In genomic region chr2:157472469-157472868, GRCm38 (mm10) we compare ENCODE assay signal across 13 mouse cellular contexts. TPM values are rescaled to one million over a fixed set of nuclear protein-coding genes. Genes with fewer than 3 reads are reported as not detected.
A peak's percentile ranks its signal among the peaks of the same experiment; 100 is the strongest.
DNase-seq lines count a peak whose midpoint lies in the region; ATAC-seq lines count a peak whose summit lies in the region.
"Had no signal": no experiment of that assay in that cellular context is flagged by ENCODE, and none has a peak within 500 bp of the region (broad histone marks: within the 10 kb centered on the region; RNA-seq: fewer than 3 reads in every experiment).

No protein-coding gene starts in this region.

- no peak overlapping the region for H3K4me2 ChIP-seq in embryonic facial prominence, embryonic 13.5 days
- H3K4me2 ChIP-seq in hindbrain, embryonic 13.5 days: no peak overlapping the region
- H3K4me2 ChIP-seq in midbrain, embryonic 16.5 days (ENCODE audit: low read length): no peak overlapping the region
- H3K4me2 ChIP-seq: heart, embryonic 12.5 days; kidney, embryonic 15.5 days had no signal

- H3K27me3 ChIP-seq in embryonic facial prominence, embryonic 13.5 days: no peaks in the 10 kb centered on the region
- no peaks in the 10 kb centered on the region for H3K27me3 ChIP-seq in hindbrain, embryonic 13.5 days
- H3K27me3 ChIP-seq in midbrain, embryonic 16.5 days (ENCODE audit: control insufficient read depth, insufficient read depth, low read depth, low read length): no peaks in the 10 kb centered on the region
- H3K27me3 ChIP-seq: heart, embryonic 12.5 days; kidney, embryonic 15.5 days had no signal

- H3K36me3 ChIP-seq in embryonic facial prominence, embryonic 13.5 days: peaks cover 37% of the 10 kb centered on the region
- H3K36me3 ChIP-seq in hindbrain, embryonic 13.5 days: peaks cover 43% of the 10 kb centered on the region
- H3K36me3 ChIP-seq in midbrain, embryonic 16.5 days (ENCODE audit: control insufficient read depth, insufficient read depth, low read length): peaks cover 16% of the 10 kb centered on the region
- H3K36me3 ChIP-seq: G1E had no signal

- ATAC-seq in embryonic facial prominence, embryonic 13.5 days (ENCODE audit: insufficient number of reproducible peaks, insufficient read depth, low FRiP score, low TSS enrichment, low read depth): no peak
- no peak for ATAC-seq in hindbrain, embryonic 13.5 days (ENCODE audit: low FRiP score)
- ATAC-seq in midbrain, embryonic 16.5 days: no peak
- no peak for ATAC-seq in monocyte, adult 5-6 weeks (replicated peaks; ENCODE audit: insufficient number of reproducible peaks, low FRiP score, low TSS enrichment, poor library complexity, severe bottlenecking)

- H3K4me3 ChIP-seq in embryonic facial prominence, embryonic 13.5 days: no peak overlapping the region
- no peak overlapping the region for H3K4me3 ChIP-seq in hindbrain, embryonic 13.5 days
- H3K4me3 ChIP-seq in midbrain, embryonic 16.5 days (ENCODE audit: low read depth, low read length): no peak overlapping the region
- H3K4me3 ChIP-seq: heart, embryonic 12.5 days; kidney, embryonic 15.5 days had no signal

- peak; percentile 29 for DNase-seq in gastrocnemius, adult 18-20 months (ENCODE audit: low spot score)
- DNase-seq in gastrocnemius, postnatal 4 days (ENCODE audit: low spot score in 2 of 2): no peak
- DNase-seq in yolk sac, embryonic 10.5 days (ENCODE audit: low spot score): no peak
- DNase-seq in left cerebral cortex, postnatal 4 days: no peak
- DNase-seq: lung, adult 2 months; thymus, postnatal 36 days had no signal

- H3K27ac ChIP-seq in embryonic facial prominence, embryonic 13.5 days: peak overlapping the region; percentile 91
- peak overlapping the region; percentile 94 for H3K27ac ChIP-seq in hindbrain, embryonic 13.5 days
- H3K27ac ChIP-seq in midbrain, embryonic 16.5 days (ENCODE audit: low read length): peak overlapping the region; percentile 56

- H3K9me3 ChIP-seq in embryonic facial prominence, embryonic 13.5 days: no peaks in the 10 kb centered on the region
- H3K9me3 ChIP-seq in hindbrain, embryonic 13.5 days: no peaks in the 10 kb centered on the region
- no peaks in the 10 kb centered on the region for H3K9me3 ChIP-seq in midbrain, embryonic 16.5 days (replicated peaks; ENCODE audit: control insufficient read depth, low read length, poor library complexity, severe bottlenecking)
- H3K9me3 ChIP-seq: G1E; heart, embryonic 12.5 days; kidney, embryonic 15.5 days had no signal

- intact Hi-C loops in left cerebral cortex, postnatal 4 days (cut with DNase I): no loop called here

- WGBS in embryonic facial prominence, embryonic 13.5 days: 62% methylated on average over 4 of the region's 4 CpGs
- WGBS in hindbrain, embryonic 13.5 days: 51% methylated on average over 4 of the region's 4 CpGs
- WGBS in midbrain, embryonic 16.5 days: 68% methylated on average over 4 of the region's 4 CpGs

- H3K9ac ChIP-seq in embryonic facial prominence, embryonic 13.5 days: no peak overlapping the region
- peak overlapping the region; percentile 67; the same call in 1 of the 2 replicates for H3K9ac ChIP-seq in hindbrain, embryonic 13.5 days
- 0 out of 2 replicates have a peak overlapping the region, but pooled peaks have one; percentile 12 for H3K9ac ChIP-seq in midbrain, embryonic 16.5 days (ENCODE audit: low read depth, low read length)
- H3K9ac ChIP-seq: heart, embryonic 12.5 days; kidney, embryonic 15.5 days had no signal

- peaks cover 74% of the 10 kb centered on the region for H3K4me1 ChIP-seq in embryonic facial prominence, embryonic 13.5 days
- peaks cover 70% of the 10 kb centered on the region for H3K4me1 ChIP-seq in hindbrain, embryonic 13.5 days (replicated peaks)
- H3K4me1 ChIP-seq in midbrain, embryonic 16.5 days (ENCODE audit: control insufficient read depth, insufficient read depth, low read length): peaks cover 37% of the 10 kb centered on the region

RNA-seq across cellular contexts. Expression of gene Src, which starts 54.2 kb away (rescaled TPM):
- 1 to 10 TPM; 2.8 to 3.0 TPM for total RNA-seq in gastrocnemius, adult 18-20 months (2021)
- total RNA-seq in gastrocnemius, postnatal 4 days (2021): 10 to 100 TPM; 13.3 to 13.6 TPM
- polyA plus RNA-seq in embryonic facial prominence, embryonic 13.5 days (2015; fragmentation: Nextera tagmentation; extraction: Ambion mirVana): 21.5 and 22.1 TPM in 2 replicates
- 31.3 and 31.8 TPM in 2 replicates for polyA plus RNA-seq in hindbrain, embryonic 13.5 days (2015; fragmentation: Nextera tagmentation; extraction: Ambion mirVana)
- 32.5 and 33.2 TPM in 2 replicates for polyA plus RNA-seq in midbrain, embryonic 16.5 days (2015; fragmentation: Nextera tagmentation; extraction: Ambion mirVana)
- total RNA-seq in left cerebral cortex, postnatal 4 days (2021): 10 to 100 TPM; 92.0 to 94.5 TPM
- 0.29 to 0.39 TPM (median 0.32 TPM) in 3 replicates for total RNA-seq in monocyte, adult 5-6 weeks (2017)

Comparison
In these comparisons a context has a peak if more than half of its experiments do, and no peak if none do; other contexts are left out.
1. RNA of gene Src, which starts 54.2 kb away (total RNA-seq): 92.0 to 94.5 TPM in left cerebral cortex, postnatal 4 days; 13.3 to 13.6 TPM in gastrocnemius, postnatal 4 days, 2.8 to 3.0 TPM in gastrocnemius, adult 18-20 months and 0.29 to 0.39 TPM in monocyte, adult 5-6 weeks; every median in the first group is over 4 times any median in the second.
2. Peak in every context shown above with its lines, with median percentiles within 50 percentile points of each other: H3K27ac ChIP-seq.